Mouse (Mus musculus) embryonic facial prominence, embryonic 14.5 days (tissue): ENCODE measurements at regions not wholly inside any gene's neighbourhood (a gene's known extent, or its start where the extent isn't known, plus 50 kb on each side); places are given as distances from the start of the nearest gene placed in this dataset.

ENCODE experiments used
- ATAC-seq: fragments of 200-750 bp; cut with Nextera tagmentation; 2 replicates; pipeline ENCODE4 v1.8.0; 2017; ENCODE audit warnings: low read depth, moderate number of reproducible peaks, moderate TSS enrichment
- DNase-seq: peaks from one replicate; pipeline ENCODE4 v3.0.0-alpha.2; 2015; ENCODE audit warnings: low spot score
- H3K27ac ChIP-seq: fragments of 300-500 bp; sonication (generic); replicated peaks from 2 replicates; pipeline ENCODE4 v1.5.1; 2014; ENCODE audit warnings: low read depth, mild to moderate bottlenecking, low read length, moderate library complexity
- H3K27me3 ChIP-seq: fragments of 300-500 bp; sonication (generic); replicated peaks from 2 replicates; pipeline ENCODE4 v1.6.1; 2014; ENCODE audit warnings: low read length; ENCODE audit not compliant: control insufficient read depth, insufficient read depth
- H3K36me3 ChIP-seq: fragments of 300-500 bp; sonication (generic); 2 replicates; pipeline ENCODE4 v1.6.1; 2014; ENCODE audit warnings: low read length, mixed read lengths; ENCODE audit not compliant: control insufficient read depth, insufficient read depth
- H3K4me1 ChIP-seq: fragments of 300-500 bp; sonication (generic); 2 replicates; pipeline ENCODE4 v1.6.1; 2014; ENCODE audit warnings: antibody characterized with exemption, low read length; ENCODE audit not compliant: control insufficient read depth, insufficient read depth
- H3K4me2 ChIP-seq: fragments of 300-500 bp; sonication (generic); 2 replicates; pipeline ENCODE4 v1.6.1; 2014; ENCODE audit warnings: low read depth, mild to moderate bottlenecking, low read length, moderate library complexity, mixed read lengths
- H3K4me3 ChIP-seq: fragments of 300-500 bp; sonication (generic); 2 replicates; pipeline ENCODE4 v1.5.1; 2014; ENCODE audit warnings: low read depth, mild to moderate bottlenecking, low read length
- H3K9ac ChIP-seq: fragments of 300-500 bp; sonication (generic); 2 replicates; pipeline ENCODE4 v1.6.1; 2014; ENCODE audit warnings: low read depth, mild to moderate bottlenecking, low read length, moderate library complexity, mixed read lengths
- H3K9me3 ChIP-seq: fragments of 300-500 bp; sonication (generic); 2 replicates; pipeline ENCODE4 v1.6.1; 2016; ENCODE audit warnings: low read length; ENCODE audit not compliant: control insufficient read depth
- WGBS: fragments of 180-500 bp; shearing (Covaris S2); extraction: QIAGEN DNeasy Blood & Tissue Kit; methylation state at CpG from one replicate; pipeline ENCODE4 v1.1.7; 2014; 5-methylcytosine and 5-hydroxymethylcytosine counted together

- WGBS, result 51% methylated on average over 4 of the region's 5 CpGs
- no peaks in the 10 kb centered on the region for H3K4me1 ChIP-seq
- DNase-seq (no peak), ATAC-seq (no peak)
- H3K9ac ChIP-seq, result no peak overlapping the region
- H3K27me3 ChIP-seq, result no peaks in the 10 kb centered on the region
- H3K27ac ChIP-seq, result no peak overlapping the region
- no peak overlapping the region for H3K4me2 ChIP-seq
- no peaks in the 10 kb centered on the region for H3K9me3 ChIP-seq
- H3K36me3 ChIP-seq, result no peaks in the 10 kb centered on the region
- H3K4me3 ChIP-seq, result no peak overlapping the region
Measured at GRCm38 (mm10) chr16:12692739-12693292, 416.7 kb upstream of the Ercc4 start.

- Histone ChIP-seq H3K27ac (no peak overlapping the region), H3K9ac (no peak overlapping the region), H3K4me3 (no peak overlapping the region), H3K36me3 (no peaks in the 10 kb centered on the region), H3K4me1 (no peaks in the 10 kb centered on the region), H3K27me3 (no peaks in the 10 kb centered on the region), H3K4me2 (no peak overlapping the region), H3K9me3 (no peaks in the 10 kb centered on the region)
- WGBS, result 70% methylated on average over 6 of the region's 7 CpGs
- no peak for DNase-seq
- no peak for ATAC-seq
Measured at GRCm38 (mm10) chr16:12693346-12693745, 416.1 kb upstream of the Ercc4 start.

GRCm38 (mm10) chr16:12694646-12695045 is 414.8 kb upstream of the Ercc4 start:
- ATAC-seq (no peak), DNase-seq (no peak)
- Histone ChIP-seq H3K27me3 (no peaks in the 10 kb centered on the region), H3K9ac (no peak overlapping the region), H3K4me2 (no peak overlapping the region), H3K27ac (no peak overlapping the region), H3K9me3 (no peaks in the 10 kb centered on the region), H3K36me3 (no peaks in the 10 kb centered on the region), H3K4me1 (no peaks in the 10 kb centered on the region), H3K4me3 (no peak overlapping the region)
- WGBS, result 88% methylated on average over 3 of the region's 3 CpGs

- Histone ChIP-seq H3K4me3 (no peak overlapping the region), H3K36me3 (no peaks in the 10 kb centered on the region), H3K9ac (no peak overlapping the region), H3K27ac (no peak overlapping the region), H3K27me3 (no peaks in the 10 kb centered on the region), H3K4me1 (no peaks in the 10 kb centered on the region), H3K4me2 (no peak overlapping the region), H3K9me3 (no peaks in the 10 kb centered on the region)
- WGBS, result 88% methylated on average over 10 of the region's 10 CpGs
- ATAC-seq, result no peak
- DNase-seq, result no peak
Measured at GRCm38 (mm10) chr16:12696939-12697621, 412.4 kb upstream of the Ercc4 start.

GRCm38 (mm10) chr16:12699557-12699956 is 409.9 kb upstream of the Ercc4 start:
- Histone ChIP-seq H3K27ac (no peak overlapping the region), H3K9ac (no peak overlapping the region), H3K4me3 (no peak overlapping the region), H3K4me1 (no peaks in the 10 kb centered on the region), H3K4me2 (no peak overlapping the region), H3K36me3 (no peaks in the 10 kb centered on the region), H3K27me3 (no peaks in the 10 kb centered on the region), H3K9me3 (no peaks in the 10 kb centered on the region)
- WGBS, result 69% methylated on average over 5 of the region's 5 CpGs
- DNase-seq, result no peak
- ATAC-seq, result no peak

GRCm38 (mm10) chr16:12700088-12700487 is 409.4 kb upstream of the Ercc4 start:
- Histone ChIP-seq H3K36me3 (no peaks in the 10 kb centered on the region), H3K27me3 (no peaks in the 10 kb centered on the region), H3K4me1 (no peaks in the 10 kb centered on the region), H3K9me3 (no peaks in the 10 kb centered on the region), H3K27ac (no peak overlapping the region), H3K4me2 (no peak overlapping the region), H3K9ac (no peak overlapping the region), H3K4me3 (no peak overlapping the region)
- no peak for DNase-seq
- 86% methylated on average over 10 of the region's 10 CpGs for WGBS
- no peak for ATAC-seq

- H3K9me3 ChIP-seq, result no peaks in the 10 kb centered on the region
- ATAC-seq, result no peak
- H3K4me3 ChIP-seq, result no peak overlapping the region
- H3K4me1 ChIP-seq, result no peaks in the 10 kb centered on the region
- H3K9ac ChIP-seq, result no peak overlapping the region
- DNase-seq, result no peak
- no peaks in the 10 kb centered on the region for H3K27me3 ChIP-seq
- no peak overlapping the region for H3K4me2 ChIP-seq
- H3K36me3 ChIP-seq, result no peaks in the 10 kb centered on the region
- no peak overlapping the region for H3K27ac ChIP-seq
- 80% methylated on average over 9 of the region's 9 CpGs for WGBS
Measured at GRCm38 (mm10) chr16:12703818-12704590, 405.5 kb upstream of the Ercc4 start.

GRCm38 (mm10) chr16:12706907-12707306 is 402.6 kb upstream of the Ercc4 start:
- no peaks in the 10 kb centered on the region for H3K36me3 ChIP-seq
- H3K4me1 ChIP-seq, result no peaks in the 10 kb centered on the region
- no peak for ATAC-seq
- H3K9ac ChIP-seq, result no peak overlapping the region
- H3K27ac ChIP-seq, result no peak overlapping the region
- H3K27me3 ChIP-seq, result no peaks in the 10 kb centered on the region
- H3K9me3 ChIP-seq, result no peaks in the 10 kb centered on the region
- no peak for DNase-seq
- H3K4me2 ChIP-seq, result no peak overlapping the region
- no peak overlapping the region for H3K4me3 ChIP-seq
